ENCODE assay signal across 10 mouse cellular contexts in genomic region chr14:104146841-104147240, GRCm38 (mm10).
DNase-seq lines count a peak whose midpoint lies in the region; ATAC-seq and TF ChIP-seq lines count a peak whose summit lies in the region.
"Had no signal": no experiment of that assay in that cellular context is flagged by ENCODE, and none has a peak within 500 bp of the region (broad histone marks: within the 10 kb centered on the region; RNA-seq: fewer than 3 reads in every experiment).

No protein-coding gene starts in this region.

- H3K9ac ChIP-seq in lung, postnatal 0 days (replicated peaks; ENCODE audit: low read depth): no peak overlapping the region
- H3K9ac ChIP-seq in midbrain, postnatal 0 days (replicated peaks; ENCODE audit: low read length, poor library complexity, severe bottlenecking): no peak overlapping the region

- H3K27ac ChIP-seq in lung, postnatal 0 days (ENCODE audit: low read length): no peak overlapping the region
- H3K27ac ChIP-seq in midbrain, postnatal 0 days (ENCODE audit: low read depth, low read length): no peak overlapping the region

- no peaks in the 10 kb centered on the region for H3K36me3 ChIP-seq in lung, postnatal 0 days (ENCODE audit: insufficient read depth, low read length)
- H3K36me3 ChIP-seq in midbrain, postnatal 0 days (ENCODE audit: insufficient read depth, low read length): no peaks in the 10 kb centered on the region

- H3K27me3 ChIP-seq in lung, postnatal 0 days (replicated peaks; ENCODE audit: insufficient read depth, low read length): no peaks in the 10 kb centered on the region
- no peaks in the 10 kb centered on the region for H3K27me3 ChIP-seq in midbrain, postnatal 0 days (ENCODE audit: insufficient read depth, low read length)

- H3K4me1 ChIP-seq in lung, postnatal 0 days (ENCODE audit: insufficient read depth, low read depth, low read length): no peaks in the 10 kb centered on the region
- no peaks in the 10 kb centered on the region for H3K4me1 ChIP-seq in midbrain, postnatal 0 days (ENCODE audit: insufficient read depth, low read length)

- peak; percentile 62 for TF ChIP-seq CTCF in lung, postnatal 0 days (IDR thresholded peaks at IDR 0.05)
- TF ChIP-seq CTCF in midbrain, postnatal 0 days (IDR thresholded peaks at IDR 0.05): peak; percentile 50

- no peak overlapping the region for H3K4me2 ChIP-seq in lung, postnatal 0 days (replicated peaks; ENCODE audit: low read depth, low read length)
- no peak overlapping the region for H3K4me2 ChIP-seq in midbrain, postnatal 0 days (ENCODE audit: low read depth, low read length, poor library complexity, severe bottlenecking)

- no peak overlapping the region for H3K4me3 ChIP-seq in lung, postnatal 0 days (ENCODE audit: low read depth, low read length)
- H3K4me3 ChIP-seq in midbrain, postnatal 0 days (ENCODE audit: low read depth, low read length): no peak overlapping the region

- intact Hi-C loops in gastrocnemius, postnatal 36 days (cut with DNase I): loop anchor here (10.0 kb wide), 1 partner anchor 668 kb away; no protein-coding TSS in a partner anchor

- 52% methylated on average over 5 of the region's 5 CpGs for WGBS in lung, postnatal 0 days
- 55% methylated on average over 5 of the region's 5 CpGs for WGBS in midbrain, postnatal 0 days

- no peak for TF ChIP-seq EP300 in lung, postnatal 0 days (IDR thresholded peaks at IDR 0.05)

- ATAC-seq in lung, postnatal 0 days: no peak
- ATAC-seq in midbrain, postnatal 0 days (ENCODE audit: low FRiP score): no peak
- ATAC-seq in inflammation-experienced regulatory T-cells, adult 6 months: no peak

- H3K9me3 ChIP-seq in lung, postnatal 0 days (ENCODE audit: low read length): no peaks in the 10 kb centered on the region
- H3K9me3 ChIP-seq in midbrain, postnatal 0 days (ENCODE audit: low read length): no peaks in the 10 kb centered on the region

- peak; percentile 26 for DNase-seq in gastrocnemius, postnatal 10 days
- no peak for DNase-seq in gastrocnemius, postnatal 36 days
- peak; percentile 16 for DNase-seq in lung, postnatal 0 days (ENCODE audit: low spot score)
- DNase-seq in lung, adult 18-20 months: no peak
- DNase-seq in cerebellum, postnatal 25 days: peak; percentile 22 to 57
- peak; percentile 28 for DNase-seq in midbrain, postnatal 0 days (ENCODE audit: low spot score)
- no peak for DNase-seq in thymus, postnatal 25 days
- DNase-seq: layer of hippocampus, adult 9-11 months; thymus, adult 2 months had no signal

Comparison
In these comparisons a context has a peak if more than half of its experiments do, and no peak if none do; other contexts are left out.
1. DNase-seq: peak in gastrocnemius, postnatal 10 days (single experiment), lung, postnatal 0 days (single experiment), cerebellum, postnatal 25 days (2 of 2) and midbrain, postnatal 0 days (single experiment); none in gastrocnemius, postnatal 36 days (0 of 2), lung, adult 18-20 months (0 of 2) and thymus, postnatal 25 days (single experiment).